Mouse (Mus musculus) heart, adult 2 months (tissue): ENCODE data around the gene Brca2. TPM values are rescaled to one million over a fixed set of nuclear protein-coding genes. Genes with fewer than 3 reads are reported as not detected.
A peak's percentile ranks its signal among the peaks of the same experiment; 100 is the strongest.

Source experiments
- DNase-seq, 2 experiments: peaks; one replicate each; pipeline ENCODE4 v3.0.0; 2021
- H3K27ac ChIP-seq: fragments of 200-600 bp; 2 replicates; pipeline ENCODE4 v1.8.1; 2022
- H3K27me3 ChIP-seq: fragments of 200-500 bp; 2 replicates; pipeline ENCODE4 v1.6.1; 2012; ENCODE audit warnings: mild to moderate bottlenecking, low read length, inconsistent platforms, mixed read lengths; ENCODE audit not compliant: control insufficient read depth, insufficient read depth
- H3K36me3 ChIP-seq: fragments of 200-500 bp; 2 replicates; pipeline ENCODE4 v1.6.1; 2012; ENCODE audit warnings: low read length, inconsistent platforms; ENCODE audit not compliant: control insufficient read depth, insufficient read depth
- H3K4me1 ChIP-seq: fragments of 200-500 bp; 2 replicates; pipeline ENCODE4 v1.6.1; 2011; ENCODE audit warnings: low read length; ENCODE audit not compliant: control insufficient read depth, insufficient read depth
- H3K4me3 ChIP-seq: fragments of 200-600 bp; 2 replicates; pipeline ENCODE4 v1.8.1; 2022
- H3K79me2 ChIP-seq: fragments of 200-500 bp; replicated peaks from 2 replicates; pipeline ENCODE4 v1.6.1; 2012; ENCODE audit warnings: mild to moderate bottlenecking, inconsistent platforms, low read length, moderate library complexity, mixed read lengths; ENCODE audit not compliant: control insufficient read depth, insufficient read depth
- H3K9ac ChIP-seq: fragments of 200-500 bp; 2 replicates; pipeline ENCODE4 v1.6.1; 2012; ENCODE audit warnings: low read depth, mild to moderate bottlenecking, control low read depth, inconsistent platforms, low read length, mixed read lengths
- CTCF ChIP-seq: fragments of 200-600 bp; IDR thresholded peaks from 2 replicates; pipeline ENCODE4 v1.8.1; 2022; ENCODE audit warnings: antibody characterized with exemption, mild to moderate bottlenecking, moderate library complexity
- EP300 ChIP-seq: fragments of 200-500 bp; IDR thresholded peaks from 2 replicates; pipeline ENCODE4 v1.6.1; 2011; ENCODE audit warnings: low read depth, low read length, control low read depth; ENCODE audit not compliant: insufficient read depth
- POLR2A ChIP-seq: fragments of 200-500 bp; IDR thresholded peaks from 2 replicates; pipeline ENCODE4 v1.6.1; 2011; ENCODE audit warnings: mild to moderate bottlenecking, low read depth, low read length, control low read depth; ENCODE audit not compliant: insufficient read depth
- WGBS: fragments of 180-500 bp; shearing (Covaris S2); methylation state at CpG from one replicate; pipeline ENCODE4 v1.1.7; 2018; 5-methylcytosine and 5-hydroxymethylcytosine counted together
- intact Hi-C: fragments of 180-260 bp; cut with DNase I; formaldehyde crosslinking; loops from one replicate; pipeline ENCODE4 v1.15.1; 2025
- polyA plus RNA-seq: library from polyadenylated mRNA; depleted of rRNA; stranded (reverse); fragments of >200 nt; gene quantifications from 2 replicates; pipeline ENCODE4 v1.2.3, GENCODE M21; 2012
- total RNA-seq, 2 experiments: library from RNA; stranded (reverse); gene quantifications; 2 replicates each; pipeline ENCODE4 v1.2.3; 2021

Gene Brca2
- total and polyA plus RNA-seq, 3 experiments, result 1.1 to 2.0 (median 1.6) TPM

GRCm38 (mm10) chr5:150522867-150523234 lies 421 bp downstream of the Brca2 start:
- WGBS, result 5% methylated on average over 11 of the region's 11 CpGs
- peak overlapping the region; percentile 74 for H3K27ac ChIP-seq
- H3K27me3 ChIP-seq, result no peaks in the 10 kb centered on the region
- no peaks in the 10 kb centered on the region for H3K79me2 ChIP-seq
- intact Hi-C loops, result loop anchor here (2.0 to 5.0 kb wide), 2 partner anchors 69 to 142 kb away; no protein-coding TSS in a partner anchor
- TF ChIP-seq POLR2A (no peak), EP300 (no peak), CTCF (no peak)
- no peaks in the 10 kb centered on the region for H3K36me3 ChIP-seq
- no peaks in the 10 kb centered on the region for H3K4me1 ChIP-seq
- DNase-seq, result no peak
- H3K4me3 ChIP-seq, result peak overlapping the region; percentile 74
- peak overlapping the region; percentile 87 for H3K9ac ChIP-seq

DNA sequence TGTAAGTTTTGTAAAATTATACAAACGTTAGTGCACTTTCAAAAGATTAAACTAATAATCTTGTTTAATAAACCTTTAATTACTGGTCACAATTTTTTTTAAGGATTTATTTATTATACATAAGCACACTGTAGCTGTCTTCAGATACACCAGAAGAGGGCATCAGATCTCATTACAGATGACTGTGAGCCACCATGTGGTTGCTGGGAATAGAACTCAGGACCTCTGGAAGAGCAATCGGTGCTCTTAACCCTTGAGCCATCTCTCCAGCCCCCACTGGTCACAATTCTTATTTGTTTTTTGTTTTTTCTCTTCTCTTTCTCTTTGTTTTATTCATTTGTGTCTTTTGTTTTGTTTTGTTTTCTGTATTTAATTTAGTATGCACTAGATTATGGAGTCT lies 2.8 kb downstream of the Brca2 start:
- Histone ChIP-seq H3K4me3 (no peak overlapping the region), H3K36me3 (no peaks in the 10 kb centered on the region), H3K9ac (no peak overlapping the region), H3K79me2 (no peaks in the 10 kb centered on the region), H3K4me1 (no peaks in the 10 kb centered on the region), H3K27me3 (no peaks in the 10 kb centered on the region), H3K27ac (no peak overlapping the region)
- intact Hi-C loops, result no loop called here
- no peak for DNase-seq
- WGBS, result 84% methylated on average over 2 of the region's 2 CpGs
- TF ChIP-seq EP300, result no peak
- TF ChIP-seq CTCF, result 0 out of 2 replicates have a peak, but pooled peaks have one; percentile 10
- no peak for TF ChIP-seq POLR2A

DNA sequence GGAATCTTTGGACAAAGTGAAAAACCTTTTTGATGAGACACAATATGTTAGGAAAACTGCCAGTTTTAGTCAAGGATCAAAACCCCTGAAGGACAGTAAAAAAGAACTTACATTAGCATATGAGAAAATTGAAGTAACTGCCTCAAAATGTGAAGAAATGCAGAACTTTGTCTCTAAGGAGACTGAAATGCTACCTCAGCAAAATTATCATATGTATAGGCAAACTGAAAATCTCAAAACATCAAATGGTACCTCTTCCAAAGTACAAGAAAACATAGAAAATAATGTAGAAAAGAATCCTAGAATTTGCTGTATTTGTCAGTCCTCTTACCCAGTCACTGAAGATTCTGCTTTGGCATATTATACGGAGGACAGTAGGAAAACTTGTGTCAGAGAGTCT lies 18.9 kb downstream of the Brca2 start:
- Histone ChIP-seq H3K9ac (no peak overlapping the region), H3K27ac (no peak overlapping the region), H3K4me1 (no peaks in the 10 kb centered on the region), H3K27me3 (no peaks in the 10 kb centered on the region), H3K79me2 (no peaks in the 10 kb centered on the region), H3K36me3 (no peaks in the 10 kb centered on the region), H3K4me3 (no peak overlapping the region)
- WGBS, result 98% methylated on average over 1 of the region's 1 CpGs
- TF ChIP-seq POLR2A (no peak), EP300 (no peak), CTCF (no peak)
- DNase-seq, result no peak
- intact Hi-C loops, result no loop called here

DNA sequence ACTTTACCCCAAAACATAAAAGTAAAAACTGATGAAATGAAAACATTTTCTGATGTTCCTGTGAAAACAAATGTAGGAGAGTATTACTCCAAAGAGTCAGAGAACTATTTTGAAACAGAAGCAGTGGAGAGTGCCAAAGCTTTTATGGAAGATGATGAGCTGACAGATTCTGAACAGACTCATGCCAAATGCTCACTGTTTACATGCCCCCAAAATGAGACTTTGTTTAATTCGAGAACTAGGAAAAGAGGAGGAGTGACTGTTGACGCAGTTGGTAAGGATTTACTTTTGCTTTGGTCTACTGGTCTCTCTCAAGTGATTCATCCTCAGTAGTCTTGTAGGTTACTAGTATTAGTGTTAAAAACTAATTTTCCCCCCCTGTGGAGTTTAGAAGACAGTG lies 20.8 kb downstream of the Brca2 start:
- no peak for TF ChIP-seq EP300
- no peak for TF ChIP-seq CTCF
- TF ChIP-seq POLR2A, result no peak
- H3K36me3 ChIP-seq, result no peaks in the 10 kb centered on the region
- H3K79me2 ChIP-seq, result no peaks in the 10 kb centered on the region
- H3K27ac ChIP-seq, result no peak overlapping the region
- no peak overlapping the region for H3K9ac ChIP-seq
- intact Hi-C loops, result no loop called here
- 88% methylated on average over 2 of the region's 2 CpGs for WGBS
- no peaks in the 10 kb centered on the region for H3K27me3 ChIP-seq
- H3K4me1 ChIP-seq, result no peaks in the 10 kb centered on the region
- DNase-seq, result no peak
- no peak overlapping the region for H3K4me3 ChIP-seq

GRCm38 (mm10) chr5:150551637-150552036 lies 29.2 kb downstream of the Brca2 start:
- no peak for DNase-seq
- H3K36me3 ChIP-seq, result no peaks in the 10 kb centered on the region
- intact Hi-C loops, result no loop called here

DNA sequence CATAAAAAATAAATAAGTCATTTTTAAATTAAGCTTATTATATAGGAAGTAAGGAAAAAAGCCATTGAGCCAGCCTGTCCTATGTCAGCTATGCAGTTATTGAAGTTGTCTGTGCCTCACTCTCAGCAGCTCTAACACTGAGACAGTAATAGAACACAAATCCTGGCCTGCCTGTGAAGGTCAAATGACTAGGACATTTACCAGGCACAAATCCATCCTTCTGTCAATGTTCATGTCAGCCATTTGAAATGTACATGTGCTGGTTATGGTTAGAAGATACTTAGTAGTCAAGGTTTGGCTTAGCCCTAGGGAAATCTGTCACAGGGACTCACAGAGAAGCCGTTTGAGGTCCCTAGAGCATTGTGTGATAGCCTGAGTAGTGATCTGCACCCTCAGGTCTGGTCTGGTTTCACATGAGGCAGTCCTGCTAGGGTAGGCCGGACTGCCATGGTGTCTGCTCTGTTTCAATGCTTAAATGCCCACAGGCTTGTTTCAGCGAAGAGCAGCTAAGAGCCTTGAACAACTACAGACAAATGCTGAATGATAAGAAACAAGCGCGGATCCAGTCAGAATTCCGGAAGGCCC lies 37.2 kb downstream of the Brca2 start:
- no peaks in the 10 kb centered on the region; the same call in 1 of the 2 replicates for H3K4me1 ChIP-seq
- 65% methylated on average over 6 of the region's 6 CpGs for WGBS
- no peaks in the 10 kb centered on the region for H3K27me3 ChIP-seq
- no peak overlapping the region for H3K27ac ChIP-seq
- no peak overlapping the region for H3K4me3 ChIP-seq
- H3K79me2 ChIP-seq, result no peaks in the 10 kb centered on the region
- intact Hi-C loops, result no loop called here
- TF ChIP-seq EP300 (no peak), CTCF (no peak), POLR2A (no peak)
- no peak overlapping the region for H3K9ac ChIP-seq
- H3K36me3 ChIP-seq, result no peaks in the 10 kb centered on the region
- no peak for DNase-seq

More at GRCm38 (mm10) chr5:150551637-150552036, 29.2 kb downstream of the Brca2 start:
- H3K79me2 ChIP-seq, result no peaks in the 10 kb centered on the region
- no peaks in the 10 kb centered on the region for H3K27me3 ChIP-seq
- no peak overlapping the region for H3K27ac ChIP-seq
- H3K4me1 ChIP-seq, result no peaks in the 10 kb centered on the region
- 71% methylated on average over 3 of the region's 3 CpGs for WGBS
- TF ChIP-seq CTCF (0 out of 2 replicates have a peak, but pooled peaks have one; percentile 15), EP300 (no peak), POLR2A (no peak)
- H3K9ac ChIP-seq, result no peak overlapping the region
- H3K4me3 ChIP-seq, result no peak overlapping the region
